Mouse (Mus musculus) testis, postnatal 14 days (tissue): ENCODE data around the gene Vasp.

ENCODE experiments used
- DNase-seq: peaks from one replicate; pipeline ENCODE4 v3.0.0; 2021; ENCODE audit warnings: low spot score

The Vasp gene

GRCm38 (mm10) chr7:19210010-19210409 is 61.6 kb downstream of the Vasp start:
- peak; percentile 51 for DNase-seq

GRCm38 (mm10) chr7:19209494-19209893 is 62.1 kb downstream of the Vasp start:
- no peak for DNase-seq

GRCm38 (mm10) chr7:19208944-19209472 is 62.6 kb downstream of the Vasp start:
- no peak for DNase-seq

DNA sequence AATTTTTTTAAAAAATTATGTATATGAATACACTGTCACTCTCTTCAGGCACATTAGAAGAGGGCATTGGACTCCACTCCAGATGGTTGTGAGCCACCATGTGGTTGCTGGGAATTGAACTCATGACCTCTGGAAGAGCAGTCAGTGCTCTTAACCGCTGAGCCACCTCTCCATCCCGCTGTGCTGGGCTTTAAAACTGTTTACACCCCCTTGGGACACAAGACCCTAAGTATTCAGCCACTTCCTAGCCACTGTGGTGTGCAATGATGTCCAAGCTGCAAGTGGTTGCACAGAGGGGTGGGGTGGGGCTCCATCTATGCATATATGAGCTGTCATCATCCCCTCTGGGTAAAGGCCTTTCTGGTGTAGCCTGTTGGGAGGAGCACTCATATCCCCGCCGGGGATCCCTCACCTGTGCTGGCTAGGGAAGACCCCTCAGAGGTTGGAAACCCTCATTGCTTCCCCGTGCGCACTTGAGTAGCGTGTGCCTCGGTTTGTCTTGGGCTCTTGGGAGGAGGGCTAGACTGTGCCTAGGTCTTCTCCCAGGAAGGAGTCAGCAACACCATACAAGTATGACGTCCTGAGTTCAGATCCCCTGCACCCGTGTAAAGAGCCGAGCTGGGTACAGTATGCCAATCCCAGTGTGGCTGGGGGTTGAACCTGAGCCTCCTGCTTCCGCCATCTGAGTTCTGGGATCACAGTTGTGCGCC is 63.3 kb downstream of the Vasp start:
- no peak for DNase-seq
